Mouse (Mus musculus): Measurements from ENCODE around the gene Itsn1. TPM values are rescaled to one million over a fixed set of nuclear protein-coding genes. Genes with fewer than 3 reads are reported as not detected.

The Itsn1 gene
- polyA plus RNA-seq, 1 experiment from 2014 or later, result 24.5 TPM

GRCm38 (mm10) chr16:91768586-91768985 lies 39.5 kb downstream of the Itsn1 start:
- Histone ChIP-seq H3K4me3 (ENCODE audit: low read depth, low read length) (no peak overlapping the region), H3K27me3 (replicated peaks; ENCODE audit: control insufficient read depth, insufficient read depth, low read length) (no peaks in the 10 kb centered on the region), H3K36me3 (ENCODE audit: control insufficient read depth, insufficient read depth, low read length) (no peaks in the 10 kb centered on the region), H3K27ac (ENCODE audit: low read depth, low read length) (no peak overlapping the region), H3K4me1 (replicated peaks; ENCODE audit: control insufficient read depth, insufficient read depth, low read length) (peaks cover 20% of the 10 kb centered on the region), H3K9me3 (ENCODE audit: control insufficient read depth, low read length) (no peaks in the 10 kb centered on the region), H3K9ac (ENCODE audit: low read depth, low read length) (no peak overlapping the region), H3K4me2 (no peak overlapping the region)
- ATAC-seq (replicated peaks; ENCODE audit: low FRiP score) (no peak), DNase-seq (ENCODE audit: low spot score) (no peak)
- WGBS, result 87% methylated on average over 6 of the region's 6 CpGs

GRCm38 (mm10) chr16:91769911-91770310 lies 40.8 kb downstream of the Itsn1 start:
- no peak for ATAC-seq (replicated peaks; ENCODE audit: low FRiP score)
- Histone ChIP-seq H3K4me2 (no peak overlapping the region), H3K27me3 (replicated peaks; ENCODE audit: control insufficient read depth, insufficient read depth, low read length) (no peaks in the 10 kb centered on the region), H3K27ac (ENCODE audit: low read depth, low read length) (no peak overlapping the region), H3K36me3 (ENCODE audit: control insufficient read depth, insufficient read depth, low read length) (no peaks in the 10 kb centered on the region), H3K4me1 (replicated peaks; ENCODE audit: control insufficient read depth, insufficient read depth, low read length) (peaks cover 20% of the 10 kb centered on the region), H3K9ac (ENCODE audit: low read depth, low read length) (no peak overlapping the region), H3K9me3 (ENCODE audit: control insufficient read depth, low read length) (no peaks in the 10 kb centered on the region), H3K4me3 (ENCODE audit: low read depth, low read length) (no peak overlapping the region)
- 89% methylated on average over 5 of the region's 5 CpGs for WGBS
- no peak for DNase-seq (ENCODE audit: low spot score)

- DNase-seq (ENCODE audit: low spot score), result no peak
- WGBS, result 71% methylated on average over 5 of the region's 5 CpGs
- Histone ChIP-seq H3K4me1 (replicated peaks; ENCODE audit: control insufficient read depth, insufficient read depth, low read length) (peaks cover 20% of the 10 kb centered on the region), H3K9me3 (ENCODE audit: control insufficient read depth, low read length) (no peaks in the 10 kb centered on the region), H3K27ac (ENCODE audit: low read depth, low read length) (no peak overlapping the region), H3K27me3 (replicated peaks; ENCODE audit: control insufficient read depth, insufficient read depth, low read length) (no peaks in the 10 kb centered on the region), H3K4me2 (no peak overlapping the region), H3K9ac (ENCODE audit: low read depth, low read length) (no peak overlapping the region), H3K4me3 (ENCODE audit: low read depth, low read length) (no peak overlapping the region), H3K36me3 (ENCODE audit: control insufficient read depth, insufficient read depth, low read length) (no peaks in the 10 kb centered on the region)
- no peak for ATAC-seq (replicated peaks; ENCODE audit: low FRiP score)
These were observed 41.6 kb downstream of the Itsn1 start for GRCm38 (mm10) chr16:91770662-91771061.

GRCm38 (mm10) chr16:91771334-91771733 lies 42.3 kb downstream of the Itsn1 start:
- H3K9ac ChIP-seq (ENCODE audit: low read depth, low read length), result no peak overlapping the region
- WGBS, result 77% methylated on average over 6 of the region's 6 CpGs
- no peak overlapping the region for H3K27ac ChIP-seq (ENCODE audit: low read depth, low read length)
- H3K27me3 ChIP-seq (replicated peaks; ENCODE audit: control insufficient read depth, insufficient read depth, low read length), result no peaks in the 10 kb centered on the region
- ATAC-seq (replicated peaks; ENCODE audit: low FRiP score), result no peak
- H3K4me3 ChIP-seq (ENCODE audit: low read depth, low read length), result no peak overlapping the region
- no peak overlapping the region for H3K4me2 ChIP-seq
- no peak for DNase-seq (ENCODE audit: low spot score)
- H3K9me3 ChIP-seq (ENCODE audit: control insufficient read depth, low read length), result no peaks in the 10 kb centered on the region
- peaks cover 17% of the 10 kb centered on the region for H3K4me1 ChIP-seq (replicated peaks; ENCODE audit: control insufficient read depth, insufficient read depth, low read length)
- no peaks in the 10 kb centered on the region for H3K36me3 ChIP-seq (ENCODE audit: control insufficient read depth, insufficient read depth, low read length)

- 80% methylated on average over 7 of the region's 7 CpGs for WGBS
- Histone ChIP-seq H3K4me3 (ENCODE audit: low read depth, low read length) (no peak overlapping the region), H3K4me1 (replicated peaks; ENCODE audit: control insufficient read depth, insufficient read depth, low read length) (peaks cover 15% of the 10 kb centered on the region), H3K27ac (ENCODE audit: low read depth, low read length) (no peak overlapping the region), H3K9me3 (ENCODE audit: control insufficient read depth, low read length) (no peaks in the 10 kb centered on the region), H3K36me3 (ENCODE audit: control insufficient read depth, insufficient read depth, low read length) (no peaks in the 10 kb centered on the region), H3K9ac (ENCODE audit: low read depth, low read length) (no peak overlapping the region), H3K4me2 (no peak overlapping the region), H3K27me3 (replicated peaks; ENCODE audit: control insufficient read depth, insufficient read depth, low read length) (no peaks in the 10 kb centered on the region)
- DNase-seq (ENCODE audit: low spot score), result no peak
- ATAC-seq (replicated peaks; ENCODE audit: low FRiP score), result no peak
These were observed 43.5 kb downstream of the Itsn1 start for GRCm38 (mm10) chr16:91772586-91772985.

GRCm38 (mm10) chr16:91779576-91779975 lies 50.5 kb downstream of the Itsn1 start:
- WGBS, result 73% methylated on average over 10 of the region's 10 CpGs
- DNase-seq (ENCODE audit: low spot score) (no peak), ATAC-seq (replicated peaks; ENCODE audit: low FRiP score) (no peak)
- Histone ChIP-seq H3K9me3 (ENCODE audit: control insufficient read depth, low read length) (no peaks in the 10 kb centered on the region), H3K9ac (ENCODE audit: low read depth, low read length) (no peak overlapping the region), H3K27ac (ENCODE audit: low read depth, low read length) (no peak overlapping the region), H3K4me2 (no peak overlapping the region), H3K27me3 (replicated peaks; ENCODE audit: control insufficient read depth, insufficient read depth, low read length) (no peaks in the 10 kb centered on the region), H3K36me3 (ENCODE audit: control insufficient read depth, insufficient read depth, low read length) (peaks cover 2% of the 10 kb centered on the region; the same call in 1 of the 2 replicates), H3K4me1 (replicated peaks; ENCODE audit: control insufficient read depth, insufficient read depth, low read length) (no peaks in the 10 kb centered on the region; the same call in 1 of the 2 replicates), H3K4me3 (ENCODE audit: low read depth, low read length) (no peak overlapping the region)

- Histone ChIP-seq H3K27me3 (replicated peaks; ENCODE audit: control insufficient read depth, insufficient read depth, low read length) (no peaks in the 10 kb centered on the region), H3K36me3 (ENCODE audit: control insufficient read depth, insufficient read depth, low read length) (peaks cover 2% of the 10 kb centered on the region; the same call in 1 of the 2 replicates), H3K9ac (ENCODE audit: low read depth, low read length) (no peak overlapping the region), H3K4me3 (ENCODE audit: low read depth, low read length) (no peak overlapping the region), H3K27ac (ENCODE audit: low read depth, low read length) (no peak overlapping the region), H3K4me1 (replicated peaks; ENCODE audit: control insufficient read depth, insufficient read depth, low read length) (peaks cover 3% of the 10 kb centered on the region; the same call in 1 of the 2 replicates), H3K4me2 (no peak overlapping the region), H3K9me3 (ENCODE audit: control insufficient read depth, low read length) (no peaks in the 10 kb centered on the region)
- DNase-seq (ENCODE audit: low spot score) (no peak), ATAC-seq (replicated peaks; ENCODE audit: low FRiP score) (no peak)
- whole genome bisulfite sequencing, result 78% methylated on average over 7 of the region's 7 CpGs
These were observed 51.1 kb downstream of the Itsn1 start for GRCm38 (mm10) chr16:91780151-91780550.

GRCm38 (mm10) chr16:91780826-91781225 lies 51.7 kb downstream of the Itsn1 start:
- 67% methylated on average over 3 of the region's 3 CpGs for WGBS
- Histone ChIP-seq H3K4me1 (replicated peaks; ENCODE audit: control insufficient read depth, insufficient read depth, low read length) (peaks cover 3% of the 10 kb centered on the region; the same call in 1 of the 2 replicates), H3K4me2 (no peak overlapping the region), H3K4me3 (ENCODE audit: low read depth, low read length) (no peak overlapping the region), H3K9ac (ENCODE audit: low read depth, low read length) (no peak overlapping the region), H3K36me3 (ENCODE audit: control insufficient read depth, insufficient read depth, low read length) (peaks cover 2% of the 10 kb centered on the region; the same call in 1 of the 2 replicates), H3K27me3 (replicated peaks; ENCODE audit: control insufficient read depth, insufficient read depth, low read length) (no peaks in the 10 kb centered on the region), H3K9me3 (ENCODE audit: control insufficient read depth, low read length) (no peaks in the 10 kb centered on the region), H3K27ac (ENCODE audit: low read depth, low read length) (no peak overlapping the region)
- ATAC-seq (replicated peaks; ENCODE audit: low FRiP score) (no peak), DNase-seq (ENCODE audit: low spot score) (no peak)

- 88% methylated on average over 7 of the region's 7 CpGs for WGBS
- peaks cover 2% of the 10 kb centered on the region; the same call in 1 of the 2 replicates for H3K36me3 ChIP-seq (ENCODE audit: control insufficient read depth, insufficient read depth, low read length)
- H3K4me2 ChIP-seq, result no peak overlapping the region
- no peak for DNase-seq (ENCODE audit: low spot score)
- H3K9ac ChIP-seq (ENCODE audit: low read depth, low read length), result no peak overlapping the region
- H3K9me3 ChIP-seq (ENCODE audit: control insufficient read depth, low read length), result no peaks in the 10 kb centered on the region
- no peak overlapping the region for H3K4me3 ChIP-seq (ENCODE audit: low read depth, low read length)
- no peak for ATAC-seq (replicated peaks; ENCODE audit: low FRiP score)
- no peaks in the 10 kb centered on the region for H3K27me3 ChIP-seq (replicated peaks; ENCODE audit: control insufficient read depth, insufficient read depth, low read length)
- H3K4me1 ChIP-seq (replicated peaks; ENCODE audit: control insufficient read depth, insufficient read depth, low read length), result peaks cover 3% of the 10 kb centered on the region; the same call in 1 of the 2 replicates
- H3K27ac ChIP-seq (ENCODE audit: low read depth, low read length), result no peak overlapping the region
These were observed 54.1 kb downstream of the Itsn1 start for GRCm38 (mm10) chr16:91783191-91783590.
